Mouse (Mus musculus) heart, postnatal 0 days (tissue): ENCODE measurements around the gene Flt3.

Experiments used
- CTCF ChIP-seq: IDR thresholded peaks from 2 replicates; pipeline ENCODE4 v1.5.1; 2016; ENCODE audit warnings: antibody characterized with exemption, control low read depth, low read depth
- EP300 ChIP-seq: IDR thresholded peaks from 2 replicates; pipeline ENCODE4 v1.6.1; 2016; ENCODE audit warnings: antibody characterized with exemption, low read depth

- TF ChIP-seq CTCF: no peak
- no peak for TF ChIP-seq EP300
Observed at GRCm38 (mm10) chr5:147305166-147305565, 95.1 kb downstream of the Flt3 start.
